Mouse (Mus musculus): ENCODE measurements around the gene Gimap7.

The Gimap7 gene

DNA sequence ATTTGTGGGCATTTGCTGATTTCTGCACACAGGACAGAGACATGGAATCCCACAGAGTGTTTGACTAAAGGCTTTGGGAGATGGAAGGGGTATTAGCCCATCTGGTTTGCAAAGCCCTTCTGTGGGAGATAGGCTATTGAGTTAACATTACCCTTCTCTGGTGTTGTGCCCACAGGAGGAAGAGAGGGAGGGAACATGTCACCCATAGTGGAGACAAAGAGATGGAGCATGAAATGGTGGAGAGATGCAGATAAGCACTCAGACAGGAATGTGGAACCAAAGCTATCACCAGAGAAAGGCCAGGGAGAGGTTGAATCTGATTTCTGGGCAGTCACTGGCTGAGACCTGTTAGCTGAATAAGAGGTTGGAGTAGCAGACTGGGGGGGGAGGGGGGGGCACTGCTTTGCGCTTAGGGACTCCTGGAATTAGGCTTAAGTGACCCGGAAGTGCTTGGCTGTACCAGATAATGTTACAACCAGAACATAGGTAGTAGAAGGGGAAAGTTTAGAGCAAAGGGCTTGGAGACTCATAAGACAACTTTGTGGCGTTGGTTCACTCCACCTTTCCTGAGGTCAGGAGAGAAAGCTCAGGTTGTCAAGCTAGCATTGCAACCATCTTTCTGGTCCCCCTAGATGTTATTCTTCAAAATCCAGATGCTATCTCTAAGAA is 22.2 kb downstream of the Gimap7 start:
- intact Hi-C loops (cut with DNase I): no loop called here

DNA sequence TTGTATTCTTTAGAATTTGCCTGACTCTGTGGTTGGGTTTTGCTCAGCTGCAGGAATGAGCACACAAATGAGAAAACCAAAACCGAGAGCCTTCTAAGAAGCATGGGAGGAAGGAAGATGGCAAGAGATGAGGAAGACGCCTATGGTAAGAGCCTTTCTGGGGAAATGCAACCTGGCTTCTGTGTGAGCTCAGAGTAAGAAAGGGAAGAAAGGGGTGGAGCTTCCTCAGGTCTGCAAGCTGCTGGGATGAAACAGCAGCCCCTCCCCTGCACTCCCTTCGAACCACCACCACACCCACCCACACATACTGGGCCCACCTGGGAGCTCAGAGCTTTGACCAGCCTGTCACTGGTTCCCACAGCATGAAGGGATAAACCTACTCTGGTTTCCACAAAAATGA is 22.9 kb downstream of the Gimap7 start:
- intact Hi-C loops (cut with DNase I): no loop called here

DNA sequence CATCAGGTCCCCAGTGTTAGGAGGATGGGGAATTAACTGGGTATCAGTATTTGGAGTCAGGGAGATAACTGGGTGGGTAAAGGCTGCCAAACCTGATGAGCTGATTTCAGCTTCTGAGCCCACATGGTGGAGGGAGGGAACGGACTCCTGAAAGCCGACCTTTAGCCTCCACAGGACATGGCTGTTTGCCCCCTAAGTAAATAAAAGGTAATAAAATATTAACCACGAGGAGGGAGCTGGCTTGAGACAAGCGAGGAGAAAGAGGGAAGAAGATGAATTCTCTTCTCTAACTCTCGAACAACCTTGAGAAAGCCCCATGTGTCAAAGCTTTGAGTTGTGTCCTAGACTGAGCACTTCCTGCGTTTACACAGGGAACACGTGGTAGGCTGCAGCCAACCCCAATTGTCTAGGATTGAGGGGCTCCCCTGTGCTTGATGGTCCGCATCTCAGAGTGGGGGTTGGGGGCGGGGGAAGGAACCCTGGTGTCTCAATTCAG is 23.3 kb downstream of the Gimap7 start:
- intact Hi-C loops (cut with DNase I): no loop called here

DNA sequence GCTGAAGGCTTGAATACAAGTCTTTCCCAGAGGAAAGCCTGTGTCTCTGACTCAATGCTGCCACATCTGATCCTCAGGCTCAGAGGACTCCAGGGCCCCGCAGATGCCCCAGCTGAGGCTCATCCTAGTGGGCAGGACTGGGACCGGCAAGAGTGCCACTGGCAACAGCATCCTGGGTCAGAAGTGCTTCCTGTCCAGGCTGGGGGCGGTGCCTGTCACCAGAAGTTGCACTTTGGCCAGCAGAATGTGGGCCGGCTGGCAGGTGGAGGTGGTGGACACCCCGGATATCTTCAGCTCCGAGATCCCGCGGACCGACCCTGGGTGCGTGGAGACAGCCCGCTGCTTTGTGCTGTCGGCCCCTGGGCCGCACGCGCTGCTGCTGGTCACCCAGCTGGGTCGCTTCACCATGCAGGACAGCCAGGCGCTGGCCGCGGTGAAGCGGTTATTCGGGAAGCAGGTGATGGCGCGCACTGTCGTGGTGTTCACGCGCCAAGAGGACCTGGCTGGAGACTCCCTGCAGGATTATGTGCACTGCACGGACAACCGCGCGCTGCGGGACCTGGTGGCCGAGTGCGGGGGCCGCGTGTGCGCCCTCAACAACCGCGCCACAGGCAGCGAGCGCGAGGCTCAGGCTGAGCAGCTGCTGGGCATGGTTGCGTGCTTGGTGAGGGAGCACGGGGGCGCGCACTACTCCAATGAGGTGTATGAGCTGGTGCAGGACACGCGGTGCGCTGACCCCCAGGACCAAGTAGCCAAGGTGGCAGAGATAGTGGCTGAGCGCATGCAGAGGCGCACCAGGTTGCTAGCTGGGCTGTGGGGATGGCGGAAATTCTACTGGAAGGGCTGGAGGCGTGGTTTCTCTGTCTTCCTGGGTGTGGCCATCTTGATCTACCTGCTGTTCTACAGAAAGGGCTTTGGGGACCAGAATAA is 24.3 kb downstream of the Gimap7 start:
- intact Hi-C loops (cut with DNase I): no loop called here

DNA sequence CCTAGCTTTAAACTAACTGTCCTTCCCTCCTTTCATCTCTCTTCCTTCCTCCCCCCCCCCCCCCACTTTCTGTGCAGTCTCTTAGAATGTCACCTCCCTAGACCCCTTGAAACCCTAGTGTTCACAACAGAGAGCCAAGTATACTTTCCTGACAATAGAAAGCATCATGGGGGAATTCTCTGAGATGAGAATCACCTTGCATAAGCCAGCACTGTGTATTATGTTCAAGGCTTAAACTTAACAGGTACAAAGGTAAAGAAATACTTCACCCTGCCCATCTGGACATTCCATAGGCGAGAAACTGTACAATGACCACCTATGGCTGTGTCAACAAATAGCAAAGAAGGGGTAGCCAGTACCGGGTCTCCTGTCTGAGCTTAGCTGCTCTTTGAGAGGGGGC is 27.1 kb downstream of the Gimap7 start:
- intact Hi-C loops (cut with DNase I): no loop called here

DNA sequence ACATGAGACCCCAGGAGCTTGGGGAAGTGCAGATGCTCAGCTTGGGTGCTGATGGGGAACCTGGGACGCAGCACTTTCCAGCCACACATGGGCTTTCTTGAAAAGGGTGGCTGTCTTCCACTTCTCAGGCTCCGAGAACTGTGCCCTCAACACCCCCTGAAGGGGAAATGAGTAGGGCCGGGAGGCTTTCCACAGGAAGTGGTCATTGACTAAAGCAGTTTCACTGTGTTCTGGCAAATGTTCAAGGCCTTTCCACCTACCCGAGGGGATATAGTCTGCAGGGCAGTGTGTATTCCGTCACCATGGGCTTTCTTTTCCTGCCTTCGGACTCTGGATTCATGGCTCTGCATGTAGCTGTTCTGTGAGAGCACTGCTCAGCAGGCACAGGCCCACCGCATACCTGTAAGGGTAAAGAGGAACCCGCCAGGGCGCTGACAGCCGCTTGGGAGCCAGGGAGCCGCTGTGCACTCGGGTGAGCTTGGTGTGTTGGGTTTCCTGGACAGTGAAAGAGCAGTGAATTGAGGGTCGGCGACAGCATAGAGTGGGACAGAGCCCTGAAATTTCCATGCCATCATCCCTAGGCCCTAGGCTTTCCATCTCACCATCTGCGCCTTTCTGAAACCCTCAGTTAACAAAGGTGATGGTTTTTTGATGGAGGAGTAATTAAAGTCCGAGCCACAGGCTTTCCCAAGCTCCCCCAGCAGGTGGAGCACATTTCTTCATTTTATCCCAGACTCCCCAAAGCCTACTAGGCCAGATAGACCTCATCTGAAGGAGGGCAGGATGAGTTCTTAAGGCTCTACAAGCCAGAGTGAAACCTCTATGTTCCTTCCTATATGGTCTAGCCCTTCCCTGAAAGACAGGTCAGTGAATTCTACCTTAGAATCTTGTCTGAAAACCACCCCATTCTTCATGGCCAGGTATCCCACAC is 27.8 kb downstream of the Gimap7 start, which contains the start of gene Gimap5:
Gimap5 (plus strand) TSS at position 239 of the 931 bp plus-strand sequence.
- intact Hi-C loops (cut with DNase I): no loop called here

DNA sequence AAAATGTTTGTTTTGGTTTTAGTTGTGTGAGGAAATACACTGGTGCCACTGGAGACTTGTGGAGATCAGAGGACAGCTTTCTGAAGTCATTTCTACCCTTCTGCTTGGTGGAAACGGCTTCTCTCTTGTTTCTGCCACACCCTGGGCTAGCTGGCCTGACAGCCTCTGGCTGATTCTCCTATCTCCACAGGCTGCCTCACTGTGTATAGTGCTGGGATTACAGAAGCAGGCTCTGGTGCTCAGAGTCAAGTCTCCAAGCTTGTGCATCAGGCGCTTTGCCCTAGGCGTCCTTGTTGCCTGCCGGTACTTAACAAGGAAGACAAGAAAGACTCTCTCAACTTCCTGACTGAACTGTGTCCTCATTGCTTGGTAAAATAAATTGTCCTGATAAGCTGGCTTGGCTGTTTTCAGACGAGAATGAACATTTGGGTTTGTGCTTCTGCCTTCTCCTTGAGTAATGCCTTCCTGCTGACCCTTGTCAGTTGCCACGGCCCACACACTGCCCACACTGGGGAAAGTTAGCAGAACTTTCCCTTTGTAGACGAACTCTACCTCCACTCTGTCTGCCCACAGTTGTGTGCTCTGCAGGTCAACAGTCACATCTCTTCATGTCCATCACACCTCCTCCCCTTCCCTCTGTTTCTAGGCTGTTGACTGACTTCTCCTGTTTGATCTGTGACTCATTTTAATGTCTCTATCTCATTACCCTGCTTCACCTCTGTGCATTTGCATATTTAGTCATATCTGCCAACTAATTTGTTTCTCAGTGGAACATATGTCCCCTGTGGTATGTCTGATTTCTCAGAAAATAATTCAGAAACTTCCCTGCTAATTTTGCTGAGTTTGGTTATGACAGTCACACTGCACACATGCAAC is 28.9 kb downstream of the Gimap7 start:
- intact Hi-C loops (cut with DNase I): no loop called here

DNA sequence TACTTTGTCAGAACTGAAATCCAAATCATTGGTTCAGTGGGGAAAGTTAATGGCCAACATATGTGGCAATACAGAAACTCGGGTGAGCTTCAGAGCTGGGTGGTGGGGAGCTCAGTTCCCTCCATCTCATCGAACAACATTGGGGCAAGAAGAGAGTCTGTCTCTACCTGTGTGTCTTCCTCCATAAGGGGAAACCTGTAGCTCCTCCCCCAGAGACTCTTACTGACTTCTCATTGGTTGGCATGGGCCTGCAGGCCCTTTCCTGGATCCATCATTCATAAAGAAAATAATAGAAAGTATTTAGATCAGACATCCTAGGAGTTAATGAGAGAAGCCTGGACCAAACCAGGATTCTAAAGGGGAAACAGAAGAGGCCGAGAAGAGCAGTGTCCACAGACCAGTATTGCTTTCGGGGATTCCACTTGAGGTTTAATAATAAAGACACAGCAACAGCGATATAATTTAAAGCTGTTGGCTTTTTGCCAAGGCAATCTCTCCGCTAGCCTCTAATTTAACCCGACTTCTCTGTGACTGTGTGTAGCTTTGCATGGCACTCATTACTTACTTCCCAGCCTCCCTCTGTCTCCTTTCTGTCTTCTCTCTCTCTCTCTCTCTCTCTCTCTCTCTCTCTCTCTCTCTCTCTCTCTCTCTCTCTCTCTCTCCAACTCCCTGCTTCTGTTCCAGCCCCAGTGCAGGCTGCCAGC is 45.3 kb downstream of the Gimap7 start:
- intact Hi-C loops (cut with DNase I): loop anchor here (10.0 kb wide), 1 partner anchor 589 kb away; no protein-coding TSS in a partner anchor

DNA sequence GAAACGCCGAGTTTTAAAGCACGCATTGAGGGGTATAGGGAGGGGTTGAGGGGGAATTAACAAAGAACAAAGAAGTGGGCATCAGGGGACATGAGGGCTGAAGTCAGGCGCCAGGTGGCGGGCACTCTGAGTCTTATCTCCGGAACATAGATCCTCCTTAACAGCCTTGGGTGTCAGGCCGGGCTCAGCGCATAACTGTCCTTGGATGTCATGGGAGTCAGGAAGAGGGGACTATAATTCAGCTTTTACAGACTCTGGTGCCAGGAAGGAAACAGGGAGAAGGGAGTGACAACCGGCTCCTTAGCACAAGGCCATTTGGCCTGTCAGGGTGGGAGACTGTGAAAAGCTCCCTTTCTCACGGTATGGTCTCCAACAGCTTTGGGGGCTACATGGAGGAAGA is 46.1 kb downstream of the Gimap7 start:
- intact Hi-C loops (cut with DNase I): loop anchor here (10.0 kb wide), 1 partner anchor 590 kb away; no protein-coding TSS in a partner anchor

DNA sequence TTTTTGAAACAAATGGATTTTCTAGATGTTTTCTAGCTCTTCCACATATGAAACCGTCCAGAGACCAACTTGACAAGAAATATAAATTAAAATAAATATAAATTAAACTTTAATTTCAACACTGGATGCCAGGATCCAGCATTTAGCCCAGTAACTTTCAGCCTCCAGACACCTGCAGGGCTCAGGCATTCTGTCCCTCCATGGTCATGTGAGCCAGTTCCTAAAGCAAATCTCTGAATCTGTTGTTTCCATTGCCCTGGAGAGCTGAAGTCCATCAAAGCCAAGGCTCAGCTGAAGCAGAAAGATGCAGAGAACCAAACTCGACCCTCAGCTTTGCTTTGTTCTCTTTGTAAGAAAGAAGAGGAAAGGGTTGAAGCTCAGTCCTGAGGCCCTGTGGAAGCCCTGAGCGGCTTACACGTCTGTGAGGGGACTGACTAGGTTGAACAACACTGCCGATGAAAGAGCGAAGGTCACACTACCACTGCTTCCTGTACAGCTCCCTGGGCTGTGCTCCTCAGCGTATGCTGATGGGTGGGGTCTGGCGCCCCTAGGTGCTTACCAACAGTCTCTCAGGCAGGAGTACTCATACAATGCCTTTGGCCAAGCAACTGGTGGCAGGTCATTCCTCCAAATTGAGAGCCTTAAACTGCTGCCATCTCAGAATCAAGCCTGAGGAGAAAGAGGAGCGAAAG is 49.9 kb downstream of the Gimap7 start:
- intact Hi-C loops (cut with DNase I): loop anchor here (10.0 kb wide), 1 partner anchor 594 kb away; no protein-coding TSS in a partner anchor

DNA sequence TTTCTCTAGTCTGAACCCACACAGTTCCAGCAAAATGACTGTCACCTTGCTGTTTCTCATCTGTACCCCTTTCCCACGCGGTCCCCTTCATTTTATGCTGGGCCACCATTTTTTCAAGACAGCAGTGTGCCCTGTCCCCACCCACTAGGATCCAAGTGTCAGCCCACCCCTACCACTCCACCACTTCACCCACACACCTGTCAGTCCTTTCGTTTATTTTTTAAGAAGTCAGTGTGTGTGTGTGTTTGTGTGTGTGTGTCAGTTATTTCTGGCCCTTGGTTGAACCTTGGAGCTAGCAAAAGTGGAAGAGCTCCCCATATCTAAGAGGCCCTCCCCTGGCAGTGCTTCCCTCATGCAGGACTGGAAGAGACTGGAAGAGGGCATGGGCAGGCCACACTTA is 50.5 kb downstream of the Gimap7 start:
- intact Hi-C loops (cut with DNase I): loop anchor here (10.0 kb wide), 1 partner anchor 594 kb away; no protein-coding TSS in a partner anchor

DNA sequence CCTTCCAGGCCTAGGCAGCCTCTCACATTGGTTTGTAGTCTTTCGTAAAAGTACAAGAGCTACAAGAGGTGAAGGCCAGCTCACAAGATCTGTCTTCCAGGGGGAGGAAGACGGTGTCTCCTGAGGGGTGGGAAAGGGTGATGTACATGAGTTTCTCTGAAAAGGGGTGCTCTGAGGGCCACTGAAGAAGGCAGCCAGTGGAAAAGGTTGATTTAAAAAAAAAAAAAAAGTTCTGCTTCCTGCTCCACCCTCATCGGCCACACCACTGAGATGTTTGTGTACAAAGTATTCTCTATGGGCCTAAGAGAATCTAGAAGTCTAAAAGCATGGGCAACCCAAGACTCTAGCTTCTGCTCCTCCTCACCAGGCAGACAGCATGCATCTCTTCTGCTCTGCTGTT is 52.3 kb downstream of the Gimap7 start, which contains the start of gene Gimap3:
Gimap3 (minus strand) TSS at position 156 of the 400 bp plus-strand sequence.
- intact Hi-C loops (cut with DNase I): no loop called here

DNA sequence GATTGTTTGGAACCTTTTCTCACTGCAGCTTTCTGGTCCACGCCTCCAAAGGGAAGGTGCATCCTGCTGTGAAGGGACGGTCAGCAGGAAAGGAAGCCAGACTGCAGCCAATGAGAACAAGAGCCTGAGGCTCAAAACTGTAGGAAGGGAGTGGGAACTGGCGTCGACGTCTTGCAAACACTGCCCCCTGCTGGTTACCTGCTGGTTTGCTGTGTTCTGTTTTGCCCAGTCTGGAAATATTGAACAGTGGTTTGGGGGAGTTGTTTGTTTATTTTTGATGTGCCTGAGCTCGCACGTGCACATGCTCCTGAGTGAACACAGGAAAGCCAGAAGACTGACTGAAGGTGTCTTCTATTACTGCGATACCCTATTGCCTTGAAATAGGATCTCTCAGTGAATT is 53.6 kb downstream of the Gimap7 start:
- intact Hi-C loops (cut with DNase I): loop anchor here (2.0 kb wide), 1 partner anchor 127 kb away; no protein-coding TSS in a partner anchor
